Mouse (Mus musculus): ENCODE measurements around the gene Rnaseh1.

Gene Rnaseh1

GRCm38 (mm10) chr12:28666734-28667133 lies 17.3 kb downstream of the Rnaseh1 start:
- no peak for DNase-seq (ENCODE audit: extremely low read depth, low read depth)

- no peak for DNase-seq (ENCODE audit: extremely low read depth, low read depth)
Measured at GRCm38 (mm10) chr12:28667287-28667686, 17.9 kb downstream of the Rnaseh1 start.

DNA sequence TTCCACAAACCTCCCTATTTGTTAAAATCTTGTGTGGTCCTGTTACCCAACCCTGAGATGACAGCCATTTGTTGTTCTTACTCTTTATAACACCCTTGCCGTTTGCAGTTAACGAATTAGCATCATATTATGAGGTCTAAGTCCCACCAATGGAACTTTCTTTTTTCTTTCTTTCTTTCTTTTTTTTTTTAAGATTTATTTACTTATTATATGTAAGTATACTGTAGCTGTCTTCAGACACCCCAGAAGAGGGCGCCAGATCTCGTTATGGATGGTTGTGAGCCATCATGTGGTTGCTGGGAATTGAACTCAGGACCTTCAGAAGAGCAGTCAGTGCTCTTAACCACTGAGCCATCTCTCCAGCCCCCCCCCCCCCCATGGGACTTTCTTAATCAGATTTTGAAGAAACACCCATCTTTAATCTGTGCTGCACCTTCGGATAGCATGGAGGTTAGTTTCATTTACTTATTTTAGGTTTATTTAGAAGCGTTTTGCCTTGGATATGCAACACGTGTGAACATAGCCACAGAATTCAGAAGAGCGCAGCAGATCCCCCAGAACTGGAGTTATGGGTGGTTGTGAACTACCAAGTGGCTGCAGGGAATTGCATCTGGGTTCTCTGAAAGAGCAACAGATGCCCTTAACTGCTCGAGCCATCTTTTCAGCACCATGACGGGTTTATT lies 24.8 kb downstream of the Rnaseh1 start:
- peak; percentile 28 for DNase-seq (ENCODE audit: extremely low read depth, low read depth)

GRCm38 (mm10) chr12:28675121-28675924 lies 25.9 kb downstream of the Rnaseh1 start, which contains the start of gene Adi1:
TSS of gene Adi1 (plus strand) at chr12:28675231.
- peak; percentile 33 for DNase-seq (ENCODE audit: extremely low read depth, low read depth)

DNA sequence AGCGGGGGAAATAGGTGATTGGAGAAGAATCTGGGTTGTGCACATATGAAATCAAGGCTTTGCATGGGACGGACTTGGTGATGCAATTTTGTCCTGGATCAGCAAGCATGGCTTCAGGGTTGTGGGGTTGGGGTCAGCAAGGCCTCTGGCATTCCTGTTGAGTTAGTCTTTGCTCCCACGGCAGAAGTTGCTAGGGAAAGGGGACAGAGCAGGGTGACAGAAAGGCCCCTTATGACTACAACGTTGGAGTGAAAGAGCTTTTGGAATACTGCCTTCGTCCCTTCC lies 26.5 kb downstream of the Rnaseh1 start:
- DNase-seq (ENCODE audit: extremely low read depth, low read depth): no peak

DNA sequence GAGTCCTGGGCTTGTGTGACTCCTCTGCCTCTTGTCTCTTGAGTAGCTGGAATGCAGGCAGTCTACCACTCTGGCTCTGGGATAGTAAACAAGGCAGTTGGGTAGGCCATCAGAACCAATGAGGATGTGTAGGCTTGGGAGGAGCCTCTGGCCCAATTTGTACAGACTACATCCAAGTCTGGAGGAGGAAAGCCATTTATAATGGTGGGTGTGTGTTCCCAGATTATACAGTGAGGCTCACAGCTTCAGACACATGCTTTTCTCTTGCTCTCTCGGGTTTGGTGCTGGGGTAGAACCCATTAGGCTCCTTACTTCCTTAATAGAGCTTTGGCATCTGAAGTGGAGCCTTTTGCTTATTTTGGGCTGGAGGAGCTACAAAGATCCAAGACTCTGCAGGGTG lies 35.3 kb downstream of the Rnaseh1 start:
- no peak for DNase-seq (ENCODE audit: extremely low read depth, low read depth)

DNA sequence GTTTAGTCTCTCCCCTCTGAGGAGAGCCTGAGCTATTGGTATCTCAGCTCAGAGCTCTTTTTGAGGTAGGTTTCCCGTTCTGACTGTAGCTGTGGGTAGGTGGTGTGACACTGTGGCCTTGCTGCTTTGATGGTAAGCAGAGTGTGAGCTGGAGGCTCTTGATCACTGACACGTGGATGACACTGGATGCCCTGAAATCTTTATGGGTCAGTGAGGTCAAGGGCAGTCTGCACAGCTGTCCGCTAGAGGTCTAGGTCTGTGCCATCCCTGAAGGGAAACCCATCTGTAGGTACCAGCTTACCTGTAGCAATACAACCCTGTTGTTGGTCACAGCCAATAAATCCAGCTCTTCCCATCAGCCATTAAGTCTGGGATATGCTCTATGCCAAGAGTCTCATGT lies 36.4 kb downstream of the Rnaseh1 start:
- no peak for DNase-seq (ENCODE audit: extremely low read depth, low read depth)

GRCm38 (mm10) chr12:28686199-28686879 lies 36.9 kb downstream of the Rnaseh1 start:
- no peak for DNase-seq (ENCODE audit: extremely low read depth, low read depth)

DNA sequence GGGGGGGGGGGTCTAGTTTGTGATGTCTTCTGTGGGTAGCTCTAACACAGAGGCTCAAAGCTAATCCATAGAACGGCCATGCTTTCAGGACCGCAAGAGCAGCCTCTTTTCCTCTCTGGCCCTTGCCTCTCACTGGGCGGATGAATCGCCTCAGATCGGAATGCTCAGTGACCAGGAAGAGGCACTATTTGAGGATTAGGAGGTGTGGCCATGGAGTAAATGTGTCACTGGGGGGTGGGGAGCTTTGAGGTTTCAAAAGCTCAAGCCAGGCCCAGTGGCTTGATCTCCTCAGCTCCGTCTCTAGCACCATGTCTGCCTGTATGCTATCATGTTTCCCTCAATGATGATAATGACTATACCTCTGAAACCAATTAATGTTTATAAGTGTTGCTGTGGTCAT lies 39.6 kb downstream of the Rnaseh1 start:
- no peak for DNase-seq (ENCODE audit: extremely low read depth, low read depth)

DNA sequence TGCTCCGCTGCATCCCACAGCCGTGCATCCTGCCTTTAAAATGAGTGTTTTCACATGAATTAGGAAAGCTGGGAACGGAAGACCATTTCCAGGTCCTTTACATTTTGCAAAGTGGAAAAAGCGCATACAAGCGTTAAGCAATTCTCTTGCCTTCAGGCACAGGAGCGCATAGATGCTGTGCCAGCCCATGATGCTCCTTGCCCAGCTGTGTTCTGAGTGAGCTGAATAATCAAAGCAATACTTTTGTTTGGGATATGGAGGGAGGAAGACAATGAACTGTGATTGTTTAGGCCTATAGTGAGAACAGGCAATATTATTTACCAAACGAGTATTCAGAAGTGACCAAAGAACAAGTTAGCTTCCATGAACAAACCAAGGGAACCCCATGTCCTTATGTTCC lies 41.3 kb downstream of the Rnaseh1 start:
- DNase-seq (ENCODE audit: extremely low read depth, low read depth): no peak

DNA sequence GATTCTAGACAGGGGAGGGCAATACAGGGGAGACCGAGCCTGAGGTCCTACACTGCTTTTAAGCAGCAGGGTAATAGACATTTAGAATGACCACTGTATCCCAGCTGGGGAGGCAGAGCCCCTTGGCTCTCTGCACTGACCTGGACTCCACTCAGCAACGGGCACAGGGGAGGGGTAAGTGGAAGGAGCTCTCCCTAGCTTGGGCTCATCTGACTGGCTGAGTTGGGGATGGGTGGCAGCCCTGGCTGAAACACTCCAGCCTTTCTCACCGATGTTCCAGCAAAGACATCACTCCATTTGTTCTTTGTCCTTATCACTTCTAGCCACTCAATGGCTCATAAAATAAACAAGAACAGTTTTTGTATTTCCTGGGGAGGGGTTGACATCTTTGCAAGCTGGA lies 44.3 kb downstream of the Rnaseh1 start:
- no peak for DNase-seq (ENCODE audit: extremely low read depth, low read depth)

DNA sequence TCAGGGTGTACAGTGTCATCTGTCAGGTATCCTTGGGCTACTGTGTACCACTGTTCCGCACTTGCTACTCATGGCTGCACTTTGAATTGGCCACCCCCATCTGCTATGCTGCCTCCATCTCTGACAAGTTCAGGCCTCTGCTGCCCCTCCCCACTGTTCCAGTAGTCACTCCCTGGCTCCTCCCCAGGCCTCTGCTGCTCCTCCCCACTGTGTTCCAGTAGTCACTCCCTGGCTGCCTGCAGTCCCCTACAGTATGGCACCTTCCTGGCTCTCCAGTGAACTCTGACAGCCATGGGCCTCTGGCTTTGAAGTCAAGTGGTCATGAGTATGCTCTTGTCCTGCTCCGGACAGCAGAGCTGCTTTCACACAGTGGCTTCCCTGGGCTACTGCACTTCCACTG lies 44.8 kb downstream of the Rnaseh1 start:
- DNase-seq (ENCODE audit: extremely low read depth, low read depth): no peak

GRCm38 (mm10) chr12:28694776-28695175 lies 45.4 kb downstream of the Rnaseh1 start:
- DNase-seq (ENCODE audit: extremely low read depth, low read depth): no peak

DNA sequence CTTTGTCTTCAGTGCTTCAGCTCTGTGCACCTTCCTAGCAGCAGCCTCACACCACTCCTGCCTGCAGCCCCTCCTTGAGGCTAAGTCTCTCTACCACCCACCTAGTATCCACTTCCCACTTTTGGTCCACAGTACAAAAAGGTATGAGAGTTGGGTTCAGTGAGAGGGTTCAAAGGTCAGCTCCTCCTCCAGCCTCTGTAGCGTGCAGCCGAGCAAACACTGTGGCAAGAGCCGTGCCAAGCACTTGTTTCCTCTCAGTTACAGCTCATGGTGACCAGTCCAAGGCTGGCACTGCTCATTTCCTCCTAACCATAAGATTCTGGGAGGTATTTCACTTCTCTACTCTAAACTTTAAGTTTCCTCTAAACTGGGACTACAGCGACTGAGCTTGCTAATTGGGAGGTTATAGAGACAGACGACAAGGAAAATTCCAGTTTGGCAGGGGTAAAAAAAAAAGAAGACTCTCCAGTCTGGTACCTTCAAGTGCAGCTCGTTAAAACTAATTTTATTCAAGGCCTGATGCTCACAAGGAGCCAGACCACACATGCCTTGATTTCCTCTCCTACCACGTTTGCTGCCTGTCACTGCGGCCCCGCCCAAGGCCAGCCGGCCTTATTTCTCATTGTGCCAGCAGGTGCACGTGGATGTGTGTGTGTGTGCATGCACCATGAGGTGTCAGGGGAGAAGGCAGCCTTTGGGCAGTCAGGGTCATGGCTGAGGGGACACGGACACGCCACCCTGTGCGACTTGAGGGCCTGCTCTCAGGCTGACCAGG lies 48.6 kb downstream of the Rnaseh1 start:
- no peak for DNase-seq (ENCODE audit: extremely low read depth, low read depth)

DNA sequence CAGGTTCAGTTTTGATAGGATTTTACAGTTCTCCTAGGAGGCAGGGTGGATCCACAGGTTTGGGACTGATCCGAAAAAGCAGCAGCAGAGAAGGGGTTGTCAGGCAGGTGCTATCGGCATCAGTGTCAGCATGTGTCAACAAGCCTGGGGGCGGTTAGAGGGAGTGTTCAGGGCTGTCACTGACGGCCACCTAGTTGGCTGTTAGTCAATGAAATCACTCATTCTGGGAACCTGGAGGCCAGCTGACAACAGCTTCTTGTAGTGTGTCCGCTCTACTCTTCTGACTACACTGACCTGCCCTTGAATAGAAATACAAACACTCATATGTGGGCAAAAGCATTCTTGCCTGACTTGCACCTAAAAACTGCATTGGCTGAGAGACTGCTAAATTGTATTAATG lies 49.7 kb downstream of the Rnaseh1 start:
- DNase-seq (ENCODE audit: extremely low read depth, low read depth): no peak

- DNase-seq (ENCODE audit: extremely low read depth, low read depth): no peak
Measured at GRCm38 (mm10) chr12:28699656-28700055, 50.3 kb downstream of the Rnaseh1 start.

DNA sequence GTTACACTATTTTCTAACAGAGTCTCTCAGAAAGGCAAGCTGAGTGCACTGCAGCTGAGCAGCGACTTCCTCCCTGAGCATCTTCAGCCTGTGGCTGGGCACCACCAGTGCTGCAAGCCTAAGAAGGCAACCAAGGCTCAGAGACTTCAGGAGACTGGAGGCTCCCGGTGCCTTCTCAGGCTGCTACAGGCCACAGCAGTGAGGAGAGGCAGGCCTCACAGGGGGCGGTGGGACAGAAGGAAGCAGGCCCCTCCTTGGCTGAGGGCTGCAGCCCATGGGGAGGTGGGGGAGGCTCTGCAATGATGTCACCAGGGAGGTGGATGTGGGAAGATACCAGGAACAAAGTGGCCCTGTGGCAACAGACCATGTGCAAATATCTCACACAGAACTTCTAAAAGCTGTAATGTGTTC lies 50.7 kb downstream of the Rnaseh1 start:
- no peak for DNase-seq (ENCODE audit: extremely low read depth, low read depth)

- DNase-seq (ENCODE audit: extremely low read depth, low read depth): no peak
Measured at GRCm38 (mm10) chr12:28700561-28701025, 51.2 kb downstream of the Rnaseh1 start.

DNA sequence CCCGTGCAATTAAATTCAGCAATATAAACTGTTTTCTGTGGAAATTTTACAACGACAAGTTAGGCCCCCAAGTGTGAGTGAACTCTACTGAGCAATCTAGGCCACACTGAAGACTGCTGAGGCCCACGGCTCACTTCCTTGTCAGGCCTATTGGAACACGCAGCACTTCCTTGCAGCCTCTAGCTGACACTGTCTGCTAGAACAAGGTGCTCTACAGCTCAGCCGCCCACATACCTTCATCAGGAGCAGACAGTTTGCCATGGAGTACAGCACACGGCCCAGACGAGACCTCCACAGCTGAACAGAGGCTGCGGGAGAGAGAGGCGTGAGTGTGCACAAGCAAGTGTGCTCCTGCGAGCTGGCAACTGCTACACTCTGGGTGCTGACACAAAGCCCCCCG lies 51.9 kb downstream of the Rnaseh1 start:
- DNase-seq (ENCODE audit: extremely low read depth, low read depth): no peak

- no peak for DNase-seq (ENCODE audit: extremely low read depth, low read depth)
Measured at GRCm38 (mm10) chr12:28704381-28704780, 55.0 kb downstream of the Rnaseh1 start.

GRCm38 (mm10) chr12:28705204-28705603 lies 55.8 kb downstream of the Rnaseh1 start:
- DNase-seq (ENCODE audit: extremely low read depth, low read depth): no peak

- DNase-seq (ENCODE audit: extremely low read depth, low read depth): no peak
Measured at GRCm38 (mm10) chr12:28708154-28708553, 58.8 kb downstream of the Rnaseh1 start.
